Mouse (Mus musculus) natural killer cell, adult 2 months (primary cell): ENCODE results near the gene Runx2.

Experiments
- DNase-seq, 2 experiments: peaks; one replicate each; pipeline ENCODE4 v3.0.0; 2022; ENCODE audit warnings: low spot score in 2 of 2

Gene Runx2

DNA sequence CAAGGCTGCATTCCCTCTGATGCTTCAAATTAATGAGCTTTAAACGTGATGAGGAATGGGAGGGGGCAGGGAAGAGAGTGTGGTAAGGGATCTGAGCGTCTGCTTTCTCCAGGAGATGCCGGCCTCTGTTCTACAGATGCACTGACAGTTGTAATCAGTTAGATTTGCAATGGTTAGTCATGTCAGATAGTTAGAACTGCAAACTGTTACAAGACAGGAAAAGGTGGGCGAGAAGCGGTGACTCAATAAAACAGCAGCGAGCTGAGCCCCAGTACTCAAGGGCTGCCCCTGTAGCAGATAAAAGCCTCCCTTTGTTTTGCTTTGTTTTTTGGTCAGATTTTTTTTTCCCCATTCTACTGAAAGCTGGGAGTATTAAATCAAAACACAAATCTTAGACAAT lies 96.6 kb downstream of the Runx2 start:
- DNase-seq = peak; percentile 18 to 39

DNA sequence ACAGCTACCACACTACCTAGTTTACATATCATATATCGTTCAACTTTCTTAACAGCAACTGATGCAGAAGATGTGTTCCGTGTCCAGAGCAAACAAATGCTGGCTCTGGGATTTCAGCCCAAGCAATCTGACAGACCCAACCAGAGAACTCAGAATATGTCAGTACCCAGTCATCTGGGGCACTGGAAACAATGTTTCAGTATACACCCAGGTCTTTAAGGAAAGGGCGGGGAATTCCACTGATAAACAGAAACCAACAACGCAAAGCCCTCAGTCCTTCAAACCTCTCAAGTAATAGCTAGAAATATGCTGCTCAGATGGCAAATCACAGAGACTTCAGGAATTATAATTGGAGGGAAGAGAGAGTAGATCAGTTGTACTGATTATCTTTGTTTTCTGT lies 100.5 kb downstream of the Runx2 start:
- no peak for DNase-seq

DNA sequence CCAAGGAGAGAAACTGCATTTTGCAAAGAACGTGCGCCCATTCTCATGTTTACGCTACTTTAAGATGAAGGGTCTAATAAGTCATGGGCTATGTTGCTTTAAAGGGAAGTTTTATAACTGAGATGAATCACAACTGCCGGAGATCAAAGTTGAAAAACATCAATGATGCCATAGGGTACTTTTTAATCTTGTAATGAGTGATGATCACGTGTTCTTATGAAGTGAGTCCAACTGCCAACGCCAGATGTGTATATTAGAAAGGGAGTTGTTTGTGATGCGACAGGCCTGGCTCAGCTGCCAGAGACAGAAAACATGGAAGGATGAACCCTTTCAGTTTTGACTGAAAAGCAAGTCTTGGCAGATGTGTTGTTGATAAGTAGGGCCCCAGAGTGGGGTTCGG lies 101.2 kb downstream of the Runx2 start:
- DNase-seq = no peak

DNA sequence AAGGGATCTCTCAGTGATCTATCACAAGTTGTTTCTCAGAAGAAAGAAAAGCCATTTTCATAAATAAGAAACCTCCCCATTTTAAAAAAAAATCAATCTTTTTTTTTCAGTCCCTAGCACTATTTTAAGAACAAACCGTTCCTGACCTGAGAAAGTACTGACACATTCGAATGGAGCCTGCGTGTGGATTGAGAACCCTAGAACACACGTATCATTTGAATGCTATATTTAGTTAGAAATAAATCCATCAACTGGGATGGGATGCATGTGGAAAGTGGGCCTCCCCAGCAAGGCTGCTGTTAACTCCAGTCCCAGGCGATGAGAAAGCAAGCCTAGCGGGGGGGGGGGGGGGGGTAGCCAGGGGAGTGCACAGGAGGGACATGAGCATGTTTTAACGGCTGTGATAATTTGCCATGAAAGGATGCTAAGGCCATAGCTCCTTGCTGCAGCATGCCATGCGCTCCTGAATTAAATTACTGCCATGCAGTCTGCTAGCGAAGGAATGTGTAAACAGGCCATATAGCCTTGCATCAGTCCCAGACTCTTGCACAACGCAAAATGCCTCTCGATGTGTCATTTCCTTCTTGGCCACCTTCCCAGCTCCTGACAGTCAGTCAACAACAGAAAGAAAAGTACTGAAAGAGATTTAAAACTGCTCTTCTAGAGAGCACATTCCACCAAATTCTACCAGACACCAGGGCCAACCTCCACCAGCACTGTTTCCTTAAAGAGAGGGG lies 104.9 kb downstream of the Runx2 start:
- no peak for DNase-seq

DNA sequence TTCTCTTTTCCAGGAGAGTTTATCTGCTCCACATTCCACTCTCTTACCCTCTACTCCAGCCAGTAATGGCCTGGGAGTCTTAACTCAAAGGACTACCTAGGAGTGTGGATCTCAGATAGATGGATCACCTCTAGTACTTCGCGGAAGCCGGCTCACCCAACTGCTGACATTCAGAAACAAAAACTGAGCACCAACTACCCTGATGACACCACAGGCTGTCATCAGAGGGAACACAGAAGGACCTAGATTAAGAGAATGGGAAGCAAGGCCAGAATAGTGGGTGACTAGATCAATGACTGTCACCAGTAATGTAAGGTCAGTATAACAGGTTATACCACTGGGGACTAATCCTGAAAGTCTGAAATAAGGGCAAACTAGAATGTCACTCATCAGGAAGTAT lies 106.6 kb downstream of the Runx2 start:
- DNase-seq = no peak

DNA sequence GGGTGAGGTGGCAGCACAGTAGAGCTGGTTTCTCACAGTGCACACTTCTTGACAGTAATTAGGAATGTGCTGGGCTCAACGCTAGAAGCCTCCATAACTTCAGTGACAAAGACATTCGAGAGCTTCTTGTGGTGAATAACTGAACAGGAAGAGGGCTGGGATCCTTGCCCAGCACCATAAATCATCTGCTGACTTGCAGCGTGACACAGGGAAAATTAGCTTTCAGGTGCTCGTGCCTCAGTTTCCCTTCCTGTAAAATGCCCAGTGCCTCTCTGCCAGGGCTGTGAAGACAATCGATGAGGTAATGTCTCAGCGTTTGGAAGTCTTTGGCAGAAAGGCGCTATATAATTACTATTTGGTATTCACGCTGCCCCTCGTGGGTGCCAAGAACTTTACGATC lies 108.1 kb downstream of the Runx2 start:
- DNase-seq = no peak

DNA sequence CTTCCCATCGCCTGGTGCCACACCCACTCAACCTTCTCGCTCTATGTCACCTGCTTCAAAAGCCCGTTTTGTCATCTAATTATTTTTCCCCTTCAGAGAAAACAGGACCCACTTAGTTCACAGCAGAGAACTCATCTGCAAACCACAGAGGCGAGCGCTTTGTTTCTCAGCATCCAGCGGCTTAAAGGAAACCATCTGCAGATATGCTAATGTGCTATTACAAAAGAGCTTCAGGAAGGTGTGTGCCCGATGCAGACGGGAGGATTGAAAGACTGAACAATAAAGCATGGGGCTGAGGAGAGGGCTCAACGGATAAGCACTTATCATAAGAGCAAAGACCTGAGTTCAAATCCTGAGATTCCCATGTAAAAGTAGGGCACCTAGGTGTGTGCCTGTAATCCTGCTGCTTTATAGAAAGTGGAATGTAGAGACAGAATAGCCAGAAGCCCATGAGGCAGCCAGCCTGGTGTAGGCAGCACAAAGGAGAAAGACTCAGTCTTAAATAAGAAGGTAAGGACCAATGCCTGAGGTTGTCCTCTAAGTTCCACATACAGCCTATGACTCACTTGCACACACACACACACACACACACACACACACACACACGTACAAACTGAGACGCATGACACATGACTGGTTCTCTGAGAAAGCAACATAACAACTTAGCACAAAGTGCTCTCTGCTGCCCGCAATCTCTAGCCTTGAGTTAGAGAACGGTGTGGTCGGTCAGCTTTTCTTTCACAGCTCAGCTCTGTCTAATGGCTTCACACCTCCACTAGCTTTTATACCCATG lies 111.9 kb downstream of the Runx2 start:
- DNase-seq = peak; percentile 72 to 85

DNA sequence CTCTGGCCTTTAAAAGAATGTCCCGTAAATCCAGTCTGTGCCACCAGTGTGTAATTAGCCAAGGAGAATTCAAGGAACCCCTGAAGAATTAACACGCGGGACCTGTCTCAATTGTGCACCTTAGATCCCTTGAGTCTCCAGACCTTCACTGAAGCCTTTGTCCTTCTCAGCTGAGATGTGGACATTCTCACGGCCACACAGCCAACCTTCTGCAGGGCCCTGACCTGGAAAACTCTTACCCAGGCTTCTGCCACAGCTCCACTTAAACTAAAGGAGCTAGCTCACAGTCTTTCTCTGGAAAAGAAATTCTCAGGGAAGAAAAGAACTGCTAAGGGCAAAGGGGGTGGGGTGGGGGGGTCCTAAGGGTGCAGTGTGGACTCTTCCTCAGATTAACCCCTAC lies 113.1 kb downstream of the Runx2 start:
- no peak for DNase-seq

DNA sequence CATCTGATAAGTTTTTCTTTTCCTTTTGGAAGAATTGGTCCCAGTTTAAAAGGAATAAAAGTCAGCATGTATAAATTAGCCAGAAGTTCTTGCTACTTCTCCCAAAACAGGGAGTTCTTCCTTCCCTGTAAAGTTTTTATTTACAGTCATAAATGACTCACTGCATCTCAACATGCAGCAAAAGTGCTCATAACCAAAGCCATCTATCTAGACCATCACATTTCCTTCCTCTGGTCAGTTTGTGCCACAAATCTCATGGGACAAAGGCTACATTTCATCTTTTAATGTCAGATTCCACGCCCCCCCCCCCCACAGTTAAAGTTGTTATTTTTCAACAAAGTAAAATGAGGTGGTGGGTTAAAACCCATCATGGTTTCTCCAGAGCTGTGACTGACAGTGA lies 114.3 kb downstream of the Runx2 start:
- DNase-seq = no peak

DNA sequence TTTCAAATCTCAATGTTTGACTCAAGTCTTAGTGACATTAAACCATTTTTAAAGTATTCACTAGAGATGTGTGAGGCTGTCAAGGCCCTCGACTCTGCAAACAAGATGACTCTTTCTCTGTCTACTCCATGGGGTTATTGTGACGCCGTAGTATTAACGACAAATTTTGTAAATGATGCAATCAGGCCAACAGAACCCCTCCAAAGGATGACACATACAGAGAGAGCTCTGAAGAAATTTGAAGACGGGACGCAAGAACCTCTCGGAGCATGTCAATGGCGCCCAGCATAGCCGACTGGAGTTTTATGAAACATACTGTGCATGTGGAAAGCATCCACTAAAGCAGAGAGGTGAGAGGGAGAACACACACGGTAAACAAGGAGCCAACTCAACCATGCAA lies 117.5 kb downstream of the Runx2 start:
- no peak for DNase-seq

DNA sequence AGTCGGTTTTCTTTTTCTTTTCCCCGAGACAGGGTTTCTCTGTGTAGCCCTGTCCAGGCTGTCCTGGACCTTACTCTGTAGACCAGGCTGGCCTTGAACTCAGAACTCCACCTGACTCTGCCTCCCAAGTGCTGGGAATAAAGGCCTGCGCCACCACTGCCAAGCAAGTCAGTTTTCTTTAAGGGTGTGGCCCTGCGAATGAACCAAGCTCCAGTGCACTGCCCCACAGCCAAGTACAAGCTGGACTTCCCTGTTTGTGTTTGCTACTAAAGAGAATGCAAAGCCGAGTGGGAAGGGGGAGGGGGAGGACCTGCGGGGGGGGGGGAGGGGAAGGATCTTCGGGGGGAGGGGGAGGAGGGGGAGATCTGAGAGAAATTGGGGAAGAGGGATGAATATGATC lies 121.0 kb downstream of the Runx2 start:
- no peak for DNase-seq

DNA sequence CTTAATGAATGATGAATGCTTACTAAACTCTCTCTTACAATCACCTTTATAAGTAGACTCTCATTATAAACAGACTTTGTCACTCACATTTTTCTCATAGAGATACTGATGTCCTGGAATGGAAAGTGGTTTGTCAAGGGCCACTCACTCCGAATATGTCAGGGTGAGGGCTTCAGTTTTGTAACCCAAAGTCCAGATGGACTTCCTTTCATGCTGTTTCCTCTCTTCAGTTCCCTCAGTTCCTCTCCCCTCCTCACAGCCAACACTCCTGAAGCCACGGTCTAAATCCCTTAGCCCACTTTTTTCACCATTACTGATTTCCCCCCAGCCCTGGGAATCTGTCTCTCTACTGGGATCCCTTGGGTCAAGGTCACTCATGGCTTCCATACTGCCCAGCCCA lies 123.1 kb downstream of the Runx2 start:
- DNase-seq = no peak

DNA sequence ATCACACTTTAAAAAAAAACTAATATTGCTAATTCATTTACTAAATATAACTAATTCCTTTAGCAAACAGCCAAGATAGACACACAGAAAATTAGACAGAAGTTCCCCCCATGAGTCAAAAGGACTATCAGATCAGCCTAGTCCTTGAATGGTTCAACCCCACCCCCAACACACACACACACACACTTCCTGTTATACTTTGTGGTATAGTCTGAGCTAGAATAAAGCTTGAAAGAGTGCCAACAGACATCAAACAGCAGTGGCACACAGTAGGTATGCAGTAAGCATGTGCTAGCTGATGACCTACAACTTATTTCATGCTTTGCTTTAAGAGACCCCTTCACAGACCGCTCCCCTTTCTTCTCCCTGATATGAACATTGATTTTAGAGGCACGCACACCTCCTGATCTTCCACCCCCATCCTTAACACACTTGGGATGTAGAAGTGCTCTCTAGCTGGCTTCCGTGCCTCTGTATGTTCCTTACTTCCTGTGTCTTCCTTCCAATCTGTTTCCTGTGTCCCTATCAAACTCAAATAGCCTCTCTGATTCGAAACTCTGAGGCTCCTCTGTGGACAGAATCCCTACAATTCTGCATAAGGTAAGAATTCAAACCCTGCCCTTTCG lies 124.1 kb downstream of the Runx2 start:
- DNase-seq = peak; percentile 51 to 69

DNA sequence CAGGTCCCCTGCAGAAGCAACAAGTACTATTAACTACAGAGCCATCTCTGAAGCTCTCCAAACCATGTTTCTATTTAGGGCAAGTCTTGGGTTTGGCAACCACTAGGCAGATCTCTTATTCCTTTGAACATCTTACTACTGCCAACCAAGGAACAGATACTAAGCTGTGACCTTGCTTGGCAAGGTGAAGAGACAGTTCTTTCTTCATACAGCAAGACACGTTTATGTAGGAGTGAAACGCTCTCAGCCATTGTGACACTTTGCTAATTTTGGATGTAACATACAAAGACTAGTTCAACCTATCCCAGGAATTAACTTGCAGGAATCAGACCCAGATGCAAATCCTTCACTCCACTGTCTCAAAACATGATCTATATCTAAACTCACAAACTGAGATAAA lies 126.3 kb downstream of the Runx2 start:
- no peak for DNase-seq

DNA sequence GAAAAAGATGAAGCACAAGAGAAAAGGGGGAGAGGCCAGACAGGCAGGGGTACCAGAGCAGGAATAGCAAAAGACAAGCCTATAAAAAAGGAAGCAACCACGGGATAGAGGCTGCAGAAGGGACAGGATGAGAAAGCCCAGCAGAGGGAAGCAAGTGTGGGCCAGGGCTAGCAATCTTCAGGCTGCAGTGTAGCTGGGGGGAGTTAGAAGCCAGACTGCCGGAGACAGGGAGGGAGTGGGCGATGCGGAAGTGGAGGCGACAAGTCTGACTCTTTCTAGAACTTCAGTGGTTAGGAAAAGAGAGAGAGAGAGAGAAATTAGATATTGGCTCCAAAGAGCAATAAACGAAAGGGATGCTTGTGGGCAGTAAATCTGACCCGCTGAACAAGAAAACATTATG lies 129.1 kb downstream of the Runx2 start:
- no peak for DNase-seq

DNA sequence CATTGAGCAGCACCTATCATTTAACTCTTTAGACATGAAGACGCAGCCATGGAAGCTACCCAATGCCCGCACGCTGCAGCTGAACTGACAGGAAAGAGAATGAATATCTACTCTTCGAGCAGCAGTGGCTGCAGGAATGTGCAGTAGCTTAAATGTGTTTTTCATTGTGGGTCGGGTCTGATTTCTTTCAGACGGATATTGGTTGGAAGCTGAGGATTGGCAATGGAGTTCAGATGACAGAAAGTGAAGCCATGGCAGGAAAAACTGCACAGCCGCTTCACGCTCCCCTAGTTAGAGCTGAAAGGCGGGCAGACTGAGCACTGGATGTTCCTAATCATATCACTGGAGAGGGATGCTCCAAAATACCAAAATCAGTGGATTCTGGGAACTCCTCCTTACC lies 131.6 kb downstream of the Runx2 start:
- no peak for DNase-seq

DNA sequence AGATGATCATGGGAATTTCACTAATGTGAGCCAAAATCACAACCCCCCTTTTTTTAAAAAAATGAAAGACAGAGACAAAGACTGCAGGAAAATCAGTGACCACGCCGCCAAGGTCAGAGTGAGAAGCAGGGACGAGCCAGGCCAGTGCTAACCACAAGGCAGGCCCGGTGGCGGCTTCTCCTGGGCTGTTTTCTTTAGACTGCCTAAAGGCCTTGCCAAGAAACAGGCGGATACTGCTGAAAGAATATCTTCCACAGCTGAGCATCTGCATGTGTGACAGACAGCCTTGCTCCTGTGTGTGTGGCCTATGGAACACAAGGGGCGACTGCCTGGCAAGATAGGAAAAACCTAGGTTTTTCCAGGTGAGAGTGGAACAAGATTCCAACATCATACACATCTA lies 136.8 kb downstream of the Runx2 start:
- DNase-seq = no peak

DNA sequence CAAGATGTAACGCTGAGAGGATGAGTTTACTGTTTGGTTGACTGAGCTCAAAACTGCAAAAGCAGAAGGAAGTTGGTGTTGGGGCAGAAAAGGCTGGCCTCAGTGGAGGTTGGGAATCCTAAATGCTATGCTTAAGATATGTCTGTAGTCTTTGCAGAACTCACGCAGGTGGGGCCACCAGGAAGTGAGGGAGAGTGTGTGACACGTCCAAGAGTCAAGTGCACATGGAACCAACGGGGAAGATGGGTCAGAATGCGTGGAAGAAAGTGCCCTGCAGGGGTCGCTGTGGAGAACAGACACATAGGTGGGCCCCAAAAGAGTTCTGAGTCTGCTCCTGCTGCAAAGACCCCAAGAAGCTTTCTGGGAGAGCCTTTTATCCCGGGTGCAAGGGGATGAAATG lies 141.8 kb downstream of the Runx2 start:
- DNase-seq = peak; percentile 48 to 60

DNA sequence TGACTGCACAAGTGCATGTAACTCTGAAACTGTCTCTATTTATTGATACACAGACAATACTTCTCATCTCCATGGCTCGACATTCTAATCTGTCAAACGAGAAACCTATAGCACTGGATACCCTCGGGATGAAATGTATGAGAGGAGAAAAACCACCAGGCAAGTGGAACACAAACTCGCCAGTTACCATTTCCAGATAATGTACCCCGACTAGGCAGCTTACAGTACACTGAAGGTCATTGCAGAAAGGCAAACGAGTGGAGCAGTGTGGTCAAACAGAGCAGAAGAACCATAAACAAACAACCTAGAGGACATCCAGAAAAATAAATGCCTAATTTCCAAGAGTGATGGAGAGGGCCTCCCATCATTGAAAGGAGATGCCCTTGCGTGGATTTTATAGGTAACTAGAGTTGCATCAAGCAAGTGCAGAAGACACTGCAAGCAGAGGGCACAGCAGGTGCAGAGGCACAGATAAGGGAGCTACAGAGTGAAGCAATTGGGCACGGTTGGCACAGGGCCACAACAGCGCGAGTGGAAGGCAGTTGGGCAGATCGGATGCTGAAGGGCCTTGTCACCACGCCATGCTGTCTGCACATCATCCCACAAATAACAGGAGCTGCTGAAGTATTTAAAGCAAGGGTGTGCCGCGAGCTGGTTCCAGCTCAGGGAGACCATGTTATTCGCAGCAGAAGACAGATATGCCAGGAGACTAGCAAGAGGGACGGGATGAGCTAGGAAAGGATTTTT lies 142.5 kb downstream of the Runx2 start:
- no peak for DNase-seq

DNA sequence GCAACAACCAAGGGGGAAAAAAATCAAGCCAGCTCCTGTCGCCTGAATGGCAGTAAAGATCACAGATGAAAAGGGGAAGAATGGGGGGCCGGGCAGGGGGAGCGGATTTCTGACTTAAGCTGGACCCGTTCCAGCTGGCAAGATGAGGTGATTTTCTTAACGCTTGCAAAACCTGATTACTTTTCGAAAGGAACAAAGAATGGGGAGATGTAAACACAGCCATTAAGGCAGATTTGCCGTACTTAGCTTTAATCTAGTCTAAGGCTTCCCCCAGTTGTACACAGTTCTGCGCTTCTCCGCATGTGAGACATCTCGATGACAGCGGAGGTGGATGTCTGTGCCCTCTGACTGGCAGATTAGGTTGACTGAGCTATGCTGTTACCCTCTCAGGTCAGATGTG lies 144.6 kb downstream of the Runx2 start:
- DNase-seq = no peak

DNA sequence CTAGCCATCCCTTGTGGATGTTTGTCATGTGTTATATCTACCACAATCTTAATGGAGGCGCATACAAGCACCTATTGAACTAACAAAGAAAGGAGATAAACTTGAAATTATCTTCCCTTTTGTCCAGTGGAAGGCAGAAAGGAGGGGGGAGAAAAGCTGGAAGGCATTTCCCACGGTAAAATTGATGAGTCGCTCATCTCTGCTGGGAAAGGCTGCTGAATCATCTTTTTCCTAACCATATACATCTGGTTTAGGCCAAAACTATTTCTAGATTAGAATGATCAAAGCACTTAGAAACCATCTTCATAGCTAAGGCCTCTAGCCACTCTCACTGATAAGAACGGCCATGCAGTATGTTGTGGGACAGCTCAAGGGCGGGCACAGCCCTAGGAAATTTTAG lies 147.3 kb downstream of the Runx2 start:
- DNase-seq = no peak

DNA sequence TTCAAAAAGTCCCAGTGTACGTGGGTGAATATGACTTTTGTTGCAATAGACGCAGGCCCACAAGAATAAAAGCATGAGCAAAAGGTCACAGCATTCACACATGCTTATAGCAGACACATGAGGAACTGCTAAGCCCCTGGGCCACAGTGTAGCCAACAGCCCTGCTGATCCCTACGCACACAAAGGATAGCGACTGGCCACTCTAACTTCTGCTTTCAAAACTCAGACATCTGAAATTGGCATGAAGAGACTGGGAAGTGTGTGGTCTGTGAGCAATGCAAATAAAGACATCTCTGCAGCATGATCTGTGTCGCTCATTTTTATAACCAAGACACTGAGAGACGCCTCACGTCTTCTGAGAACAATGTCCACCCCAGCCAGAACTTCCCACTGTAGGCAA lies 150.7 kb downstream of the Runx2 start:
- no peak for DNase-seq
